Mouse (Mus musculus) gastrocnemius, postnatal 14 days (tissue): ENCODE results near the gene Otop2. TPM values are rescaled to one million over a fixed set of nuclear protein-coding genes. Genes with fewer than 3 reads are reported as not detected.

Experiments used
- DNase-seq: peaks from one replicate; pipeline ENCODE4 v3.0.0; 2021; ENCODE audit warnings: mixed read lengths
- intact Hi-C: fragments of 180-260 bp; cut with DNase I; formaldehyde crosslinking; loops from one replicate; pipeline ENCODE4 v1.15.1; 2025; ENCODE audit warnings: low total_unique reads
- total RNA-seq, 2 experiments: library from RNA; stranded (reverse); gene quantifications; 2 replicates each; pipeline ENCODE4 v1.2.3; 2021

Gene Otop2
- total RNA-seq, 2 experiments from 2014 or later = not detected

DNA sequence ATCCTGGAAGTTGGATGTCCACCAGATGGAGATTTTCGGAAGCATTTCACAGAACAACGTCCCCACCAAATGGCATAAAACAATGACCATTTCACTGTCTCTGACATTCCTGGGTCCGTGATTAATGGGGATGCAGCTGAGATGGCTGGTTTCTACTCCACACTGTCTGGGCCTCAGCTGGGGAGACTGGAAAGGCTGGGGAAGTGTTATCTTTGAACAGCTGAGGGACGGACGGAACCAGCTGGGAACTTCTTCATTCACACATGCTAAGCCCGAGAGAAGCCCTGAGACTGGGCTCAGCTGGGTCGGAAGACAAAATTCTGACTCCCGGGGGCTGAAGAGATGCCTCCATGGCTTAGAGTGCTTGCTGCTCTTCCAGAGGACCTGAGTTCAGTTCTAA lies 64.4 kb downstream of the Otop2 start:
- DNase-seq = no peak
- intact Hi-C loops = no loop called here

DNA sequence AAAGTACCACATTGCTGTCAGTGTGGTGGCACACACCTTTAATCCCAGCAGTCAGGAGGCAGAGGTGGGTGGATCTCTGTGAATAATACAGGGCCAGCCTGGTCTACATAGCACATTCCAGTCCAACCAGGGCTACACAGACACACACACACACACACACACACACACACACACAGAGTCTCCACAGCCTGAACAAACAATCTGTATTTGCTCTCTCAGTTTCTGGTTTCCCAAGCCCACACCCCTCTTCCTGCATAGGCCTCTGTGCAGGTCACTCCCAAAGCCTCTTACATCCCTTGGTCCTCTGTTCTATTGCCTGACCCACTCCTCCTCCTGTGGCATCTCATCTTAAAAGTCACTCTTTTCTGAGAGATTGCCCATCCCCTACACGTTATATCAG lies 65.1 kb downstream of the Otop2 start:
- DNase-seq = no peak
- intact Hi-C loops = no loop called here

GRCm38 (mm10) chr11:115372737-115373136 lies 65.8 kb downstream of the Otop2 start:
- intact Hi-C loops = no loop called here
- no peak for DNase-seq

- intact Hi-C loops = no loop called here
These were observed 67.1 kb downstream of the Otop2 start for GRCm38 (mm10) chr11:115373805-115374694.

GRCm38 (mm10) chr11:115374695-115375425 lies 67.9 kb downstream of the Otop2 start:
- intact Hi-C loops = no loop called here
- DNase-seq = no peak

More at GRCm38 (mm10) chr11:115373805-115374694, 67.1 kb downstream of the Otop2 start:
- DNase-seq = peak; percentile 84

DNA sequence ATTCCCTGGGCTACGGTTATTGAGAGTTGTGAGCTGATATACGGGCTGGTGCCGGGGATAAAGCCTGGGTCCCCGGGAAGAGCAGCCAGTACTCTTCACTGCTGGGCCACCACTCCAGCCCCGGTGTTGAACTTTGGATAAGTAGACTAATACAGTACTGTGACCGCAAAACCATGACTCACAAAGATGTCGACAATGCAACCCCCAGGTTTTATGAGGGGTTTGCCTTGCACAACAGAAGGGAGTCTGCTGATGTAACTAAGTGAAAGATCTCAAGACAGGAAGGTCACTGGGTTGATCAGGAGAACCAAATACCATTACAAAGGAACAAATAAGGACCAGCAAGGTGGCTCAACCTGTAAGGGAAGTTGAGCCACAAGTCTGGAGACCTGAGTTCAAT lies 69.8 kb downstream of the Otop2 start:
- no peak for DNase-seq
- intact Hi-C loops = no loop called here

DNA sequence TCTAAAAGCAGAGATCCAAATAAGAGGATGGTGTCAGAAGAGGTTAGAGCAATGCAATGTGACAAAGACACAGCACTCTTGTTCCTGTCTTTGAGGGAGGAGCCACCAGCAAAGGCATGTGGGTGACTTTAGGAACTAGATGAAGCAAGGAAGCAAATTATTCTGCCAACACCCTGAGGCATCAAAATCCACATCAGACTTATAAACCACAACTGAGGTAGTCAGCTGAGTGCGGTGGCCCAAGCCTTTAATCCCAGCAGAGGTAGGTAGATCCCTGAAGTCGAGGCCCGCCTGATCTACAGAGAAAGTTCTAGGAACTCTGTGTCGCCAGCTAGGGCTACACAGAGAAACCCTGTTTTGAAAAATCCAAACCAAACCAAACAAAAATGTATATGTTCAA lies 70.3 kb downstream of the Otop2 start:
- DNase-seq = no peak
- intact Hi-C loops = no loop called here

- intact Hi-C loops = no loop called here
- DNase-seq = no peak
These were observed 70.9 kb downstream of the Otop2 start for GRCm38 (mm10) chr11:115377854-115378253.

GRCm38 (mm10) chr11:115381276-115381675 lies 74.3 kb downstream of the Otop2 start:
- intact Hi-C loops = no loop called here
- DNase-seq = no peak

Other genes with a start within 250 kb of the Otop2 start
- gene Cd300e, start 245.0 kb upstream of the Otop2 start, total RNA-seq = not detected
- gene Rab37, start 215.7 kb upstream of the Otop2 start, total RNA-seq = under 1 TPM; 0.62 TPM
- not detected for gene Cd300lf, start 173.2 kb upstream of the Otop2 start, total RNA-seq
- 1 to 10 TPM; 4.9 to 5.9 TPM for gene Slc9a3r1, start 143.8 kb upstream of the Otop2 start, total RNA-seq
- 1 to 10 TPM; 4.5 to 4.9 TPM for gene Tmem104, start 119.7 kb upstream of the Otop2 start, total RNA-seq
- 10 to 100 TPM; 13.1 to 14.0 TPM for gene Nat9, start 119.3 kb upstream of the Otop2 start, total RNA-seq
- not detected for gene Grin2c, start 39.9 kb upstream of the Otop2 start, total RNA-seq
- gene Fdxr, start 30.1 kb upstream of the Otop2 start, total RNA-seq = 1 to 10 TPM; 5.4 to 6.0 TPM
- gene Fads6, start 9.5 kb upstream of the Otop2 start, total RNA-seq = 1 to 10 TPM; 1.6 to 1.7 TPM
- under 1 TPM; 0.25 to 0.73 TPM for gene Ush1g, start 14.9 kb downstream of the Otop2 start, total RNA-seq
- gene Otop3, start 27.6 kb downstream of the Otop2 start, total RNA-seq = not detected
- 1 to 10 TPM; 2.9 to 4.3 TPM for gene Hid1, start 60.6 kb downstream of the Otop2 start, total RNA-seq
- 1 to 10 TPM; 4.8 to 8.3 TPM for gene Cdr2l, start 74.8 kb downstream of the Otop2 start, total RNA-seq
- 100 to 1,000 TPM; 103 to 107 TPM for gene Mrpl58, start 96.6 kb downstream of the Otop2 start, total RNA-seq
- 1,000 to 10,000 TPM; 1,042 to 1,140 TPM for gene Atp5h, start 112.8 kb downstream of the Otop2 start, total RNA-seq
- gene Kctd2, start 113.0 kb downstream of the Otop2 start, total RNA-seq = 10 to 100 TPM; 12.8 to 15.5 TPM
- not detected for gene Trim80, start 133.4 kb downstream of the Otop2 start, total RNA-seq
- not detected for gene Slc16a5, start 155.3 kb downstream of the Otop2 start, total RNA-seq
- 1 to 10 TPM; 1.4 TPM for gene Armc7, start 168.5 kb downstream of the Otop2 start, total RNA-seq
- gene Nt5c, start 184.7 kb downstream of the Otop2 start, total RNA-seq = 10 to 100 TPM; 11.9 to 15.1 TPM
- gene Jpt1, start 207.2 kb downstream of the Otop2 start, total RNA-seq = 10 to 100 TPM; 84.9 to 97.5 TPM
- 100 to 1,000 TPM; 121 to 143 TPM for gene Sumo2, start 229.1 kb downstream of the Otop2 start, total RNA-seq